Mouse (Mus musculus) neural tube, embryonic 14.5 days (tissue): ENCODE data around the gene Gpn3. TPM values are rescaled to one million over a fixed set of nuclear protein-coding genes. Genes with fewer than 3 reads are reported as not detected.
A peak's percentile ranks its signal among the peaks of the same experiment; 100 is the strongest.
"Not testable (repeated sequence)": the region's sequence is repeated elsewhere in the genome, so short reads cannot be mapped to it uniquely, and the experiment has no call there.

Experiments
- ATAC-seq: fragments of 200-750 bp; cut with Nextera tagmentation; 2 replicates; pipeline ENCODE4 v1.8.0; 2017; ENCODE audit warnings: low read depth, mild to moderate bottlenecking, moderate TSS enrichment, moderate library complexity
- H3K27ac ChIP-seq: fragments of 300-500 bp; sonication (generic); 2 replicates; pipeline ENCODE4 v1.5.1; 2014; ENCODE audit warnings: low read depth, mild to moderate bottlenecking, control low read depth, low read length, moderate library complexity, mixed read lengths
- H3K27me3 ChIP-seq: fragments of 300-500 bp; sonication (generic); 2 replicates; pipeline ENCODE4 v1.6.1; 2014; ENCODE audit warnings: low read length; ENCODE audit not compliant: control insufficient read depth, insufficient read depth
- H3K36me3 ChIP-seq: fragments of 300-500 bp; sonication (generic); 2 replicates; pipeline ENCODE4 v1.6.1; 2014; ENCODE audit warnings: low read length, mixed read lengths; ENCODE audit not compliant: control insufficient read depth, insufficient read depth
- H3K4me1 ChIP-seq: fragments of 300-500 bp; sonication (generic); 2 replicates; pipeline ENCODE4 v1.6.1; 2014; ENCODE audit warnings: low read length; ENCODE audit not compliant: control insufficient read depth, insufficient read depth
- H3K4me2 ChIP-seq: fragments of 300-500 bp; sonication (generic); 2 replicates; pipeline ENCODE4 v1.6.1; 2014; ENCODE audit warnings: mild to moderate bottlenecking, low read depth, low read length, control low read depth
- H3K4me3 ChIP-seq: fragments of 300-500 bp; sonication (generic); 2 replicates; pipeline ENCODE4 v1.5.1; 2014; ENCODE audit warnings: low read depth, low read length, control low read depth, mixed read lengths
- H3K9ac ChIP-seq: fragments of 300-500 bp; sonication (generic); replicated peaks from 2 replicates; pipeline ENCODE4 v1.6.1; 2014; ENCODE audit warnings: low read depth, mild to moderate bottlenecking, control low read depth, low read length, mixed read lengths
- H3K9me3 ChIP-seq: fragments of 300-500 bp; sonication (generic); 2 replicates; pipeline ENCODE4 v1.6.1; 2016; ENCODE audit warnings: low read length; ENCODE audit not compliant: control insufficient read depth
- WGBS: fragments of 180-500 bp; shearing (Covaris S2); extraction: QIAGEN DNeasy Blood & Tissue Kit; methylation state at CpG from one replicate; pipeline ENCODE4 v1.1.7; 2014; 5-methylcytosine and 5-hydroxymethylcytosine counted together
- polyA plus RNA-seq: library from polyadenylated mRNA; unstranded; fragments of >200 nt; fragmentation: Nextera tagmentation; extraction: Ambion mirVana; gene quantifications from 2 replicates; pipeline ENCODE4 v1.2.1, GENCODE M21; 2014

The Gpn3 gene
- polyA plus RNA-seq, 1 experiment from 2014 or later, result 48.2 TPM

- H3K4me2 ChIP-seq, result no peak overlapping the region
- H3K9me3 ChIP-seq, result no peaks in the 10 kb centered on the region
- 85% methylated on average over 19 of the region's 19 CpGs for whole genome bisulfite sequencing
- ATAC-seq, result no peak
- no peak overlapping the region for H3K27ac ChIP-seq
- no peak overlapping the region for H3K4me3 ChIP-seq
- H3K9ac ChIP-seq, result no peak overlapping the region
- peaks cover 14% of the 10 kb centered on the region for H3K36me3 ChIP-seq
- no peaks in the 10 kb centered on the region for H3K4me1 ChIP-seq
- H3K27me3 ChIP-seq, result no peaks in the 10 kb centered on the region
Observed at GRCm38 (mm10) chr5:122409692-122410645, 38.3 kb downstream of the Gpn3 start.

GRCm38 (mm10) chr5:122411892-122412291 lies 40.2 kb downstream of the Gpn3 start:
- 83% methylated on average over 5 of the region's 5 CpGs for WGBS
- no peaks in the 10 kb centered on the region for H3K36me3 ChIP-seq

GRCm38 (mm10) chr5:122412826-122413225 lies 41.1 kb downstream of the Gpn3 start:
- H3K27ac ChIP-seq, result no peak overlapping the region
- no peaks in the 10 kb centered on the region for H3K4me1 ChIP-seq
- WGBS, result 64% methylated on average over 6 of the region's 6 CpGs
- no peaks in the 10 kb centered on the region for H3K27me3 ChIP-seq
- H3K4me3 ChIP-seq, result no peak overlapping the region
- H3K9ac ChIP-seq, result no peak overlapping the region
- H3K36me3 ChIP-seq, result no peaks in the 10 kb centered on the region
- H3K9me3 ChIP-seq, result no peaks in the 10 kb centered on the region
- ATAC-seq, result no peak
- no peak overlapping the region for H3K4me2 ChIP-seq

More at GRCm38 (mm10) chr5:122411892-122412291, 40.2 kb downstream of the Gpn3 start:
- Histone ChIP-seq H3K9ac (no peak overlapping the region), H3K4me2 (no peak overlapping the region), H3K9me3 (no peaks in the 10 kb centered on the region), H3K27ac (no peak overlapping the region), H3K4me1 (no peaks in the 10 kb centered on the region), H3K4me3 (no peak overlapping the region), H3K27me3 (no peaks in the 10 kb centered on the region)
- no peak for ATAC-seq

GRCm38 (mm10) chr5:122414351-122414750 lies 42.7 kb downstream of the Gpn3 start:
- ATAC-seq, result no peak

GRCm38 (mm10) chr5:122415465-122415864 lies 43.8 kb downstream of the Gpn3 start:
- H3K9me3 ChIP-seq, result no peaks in the 10 kb centered on the region
- H3K4me1 ChIP-seq, result no peaks in the 10 kb centered on the region
- no peaks in the 10 kb centered on the region for H3K27me3 ChIP-seq
- no peak for ATAC-seq
- H3K4me2 ChIP-seq, result no peak overlapping the region
- no peak overlapping the region for H3K27ac ChIP-seq
- no peak overlapping the region for H3K4me3 ChIP-seq
- H3K9ac ChIP-seq, result no peak overlapping the region
- 88% methylated on average over 12 of the region's 12 CpGs for WGBS
- H3K36me3 ChIP-seq, result no peaks in the 10 kb centered on the region

More at GRCm38 (mm10) chr5:122414351-122414750, 42.7 kb downstream of the Gpn3 start:
- H3K9me3 ChIP-seq, result no peaks in the 10 kb centered on the region
- H3K4me2 ChIP-seq, result no peak overlapping the region
- no peak overlapping the region for H3K9ac ChIP-seq
- no peak overlapping the region for H3K4me3 ChIP-seq
- H3K27ac ChIP-seq, result no peak overlapping the region
- H3K27me3 ChIP-seq, result no peaks in the 10 kb centered on the region
- H3K36me3 ChIP-seq, result no peaks in the 10 kb centered on the region
- WGBS, result 96% methylated on average over 5 of the region's 5 CpGs
- no peaks in the 10 kb centered on the region for H3K4me1 ChIP-seq

- H3K27ac ChIP-seq, H3K9ac ChIP-seq, H3K4me3 ChIP-seq, H3K36me3 ChIP-seq, H3K27me3 ChIP-seq, H3K4me1 ChIP-seq, H3K4me2 ChIP-seq, H3K9me3 ChIP-seq, ATAC-seq: not testable (repeated sequence)
- WGBS, result 72% methylated on average over 4 of the region's 4 CpGs
Observed at GRCm38 (mm10) chr5:122420676-122421075, 49.0 kb downstream of the Gpn3 start.

- H3K27me3 ChIP-seq, result no peaks in the 10 kb centered on the region
- 19% methylated on average over 17 of the region's 17 CpGs for WGBS
- H3K27ac ChIP-seq, result peak within 1 kb of the TSS; percentile 94
- H3K4me2 ChIP-seq, result peak within 1 kb of the TSS; percentile 93
- no peaks in the 10 kb centered on the region for H3K36me3 ChIP-seq
- H3K4me1 ChIP-seq, result no peaks in the 10 kb centered on the region
- peak within 1 kb of the TSS; percentile 86 for H3K9ac ChIP-seq
- ATAC-seq, result no peak
- no peaks in the 10 kb centered on the region for H3K9me3 ChIP-seq
- H3K4me3 ChIP-seq, result peak within 1 kb of the TSS; percentile 92
Observed at GRCm38 (mm10) chr5:122421271-122422068, 49.8 kb downstream of the Gpn3 start, which contains the start of gene Anapc7. Gene Anapc7, plus strand, starts transcription at chr5:122421693.

- Histone ChIP-seq H3K9ac (peak overlapping the region; percentile 86), H3K27ac (peak overlapping the region; percentile 94), H3K27me3 (no peaks in the 10 kb centered on the region), H3K9me3 (no peaks in the 10 kb centered on the region), H3K4me1 (no peaks in the 10 kb centered on the region), H3K36me3 (no peaks in the 10 kb centered on the region), H3K4me3 (peak overlapping the region; percentile 92), H3K4me2 (peak overlapping the region; percentile 93)
- ATAC-seq, result peak; percentile 91
- under 1% methylated on average over 73 of the region's 73 CpGs for WGBS
Observed at GRCm38 (mm10) chr5:122422071-122422964, 50.6 kb downstream of the Gpn3 start.
